Mouse (Mus musculus): ENCODE data around the gene Lgmn.

GRCm38 (mm10) chr12:102434107-102434506 is 5.5 kb downstream of the Lgmn start:
- TF ChIP-seq CTCF (IDR thresholded peaks at IDR 0.05; ENCODE audit: low read depth) (no peak), EP300 (optimal IDR thresholded peaks at IDR 0.05) (no peak)

Data from stomach, postnatal 0 days (tissue).